Mouse (Mus musculus): ENCODE measurements around the gene Adamts17.

- TF ChIP-seq TCF12 (IDR thresholded peaks at IDR 0.05; ENCODE audit: low read depth, low read length) (no peak), CTCF (IDR thresholded peaks at IDR 0.05 in 2 of 3, conservative IDR thresholded peaks at IDR 0.05 in 1 of 3; ENCODE audit: control insufficient read depth in 1 of 3, insufficient read depth in 1 of 3, low read depth in 2 of 3, low read length in 3 of 3, poor library complexity in 1 of 3, severe bottlenecking in 1 of 3) (peak; percentile 67 to 99 (median 76)), MAZ (IDR thresholded peaks at IDR 0.05; ENCODE audit: low read depth, low read length) (no peak), ZNF384 (IDR thresholded peaks at IDR 0.05; ENCODE audit: low read depth, low read length) (no peak), JUND (IDR thresholded peaks at IDR 0.05; ENCODE audit: low read depth, low read length) (no peak), USF2 (IDR thresholded peaks at IDR 0.05; ENCODE audit: borderline replicate concordance in 1 of 2, insufficient read depth in 1 of 2, low read depth in 1 of 2, low read length in 2 of 2) (no peak), EP300 (IDR thresholded peaks at IDR 0.05; ENCODE audit: low read depth in 1 of 2, low read length in 2 of 2) (no peak), HCFC1 (IDR thresholded peaks at IDR 0.05; ENCODE audit: low read depth, low read length) (no peak)
Observed at GRCm38 (mm10) chr7:66820034-66820433, 19.5 kb upstream of the Adamts17 start.

All from MEL (cell line).